23 mouse cellular contexts compared by ENCODE assay signal in the genomic region with DNA sequence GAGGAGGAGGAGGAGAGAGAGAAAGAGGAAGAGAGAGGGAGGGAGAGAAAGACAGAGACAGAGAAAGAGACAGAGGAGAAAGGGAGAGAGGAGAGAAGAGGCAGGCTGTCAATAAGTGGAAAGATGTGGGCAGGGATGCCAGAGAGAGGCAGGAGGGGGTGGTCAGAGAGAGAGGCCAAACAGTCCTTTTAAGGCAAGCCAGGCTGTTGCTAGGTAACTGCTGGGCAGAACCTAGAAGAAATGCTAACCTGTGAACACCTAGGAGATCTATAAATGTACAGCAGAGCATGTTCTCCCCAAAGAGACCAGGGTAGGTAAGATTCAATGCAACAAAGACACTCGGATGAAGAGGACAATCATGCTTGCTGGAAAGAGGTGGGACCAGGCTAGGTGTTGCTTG.
A peak's percentile ranks its signal among the peaks of the same experiment; 100 is the strongest.
DNase-seq lines count a peak whose midpoint lies in the region; ATAC-seq and TF ChIP-seq lines count a peak whose summit lies in the region.
"Had no signal": no experiment of that assay in that cellular context is flagged by ENCODE, and none has a peak within 500 bp of the region (broad histone marks: within the 10 kb centered on the region; RNA-seq: fewer than 3 reads in every experiment).

No protein-coding gene starts in this region.

- ATAC-seq in frontal cortex, adult (ENCODE audit: low TSS enrichment) = peak; percentile 57
- no peak for ATAC-seq in intestine, postnatal 0 days

- no peak overlapping the region for H3K4me2 ChIP-seq in intestine, postnatal 0 days (replicated peaks; ENCODE audit: low read depth)
- H3K4me2 ChIP-seq: embryonic facial prominence, embryonic 15.5 days; heart, embryonic 12.5 days; hindbrain, embryonic 15.5 days; limb, embryonic 13.5 days; liver, embryonic 13.5 days; lung, embryonic 15.5 days had no signal

- no peaks in the 10 kb centered on the region for H3K36me3 ChIP-seq in testis, adult 2 months (ENCODE audit: control insufficient read depth, insufficient read depth, low read length)
- H3K36me3 ChIP-seq in intestine, postnatal 0 days (ENCODE audit: control insufficient read depth, insufficient read depth) = no peaks in the 10 kb centered on the region
- H3K36me3 ChIP-seq: embryonic facial prominence, embryonic 15.5 days; G1E; heart, embryonic 12.5 days; hindbrain, embryonic 15.5 days; limb, embryonic 13.5 days; liver, embryonic 13.5 days; lung, embryonic 15.5 days had no signal

- WGBS in intestine, postnatal 0 days = 58% methylated on average over 1 of the region's 1 CpGs

- no peaks in the 10 kb centered on the region for H3K9me3 ChIP-seq in intestine, postnatal 0 days (ENCODE audit: control insufficient read depth)
- H3K9me3 ChIP-seq: embryonic facial prominence, embryonic 15.5 days; heart, embryonic 12.5 days; hindbrain, embryonic 15.5 days; limb, embryonic 13.5 days; liver, embryonic 13.5 days; lung, embryonic 15.5 days had no signal

- peaks cover 2% of the 10 kb centered on the region; the same call in 1 of the 2 replicates for H3K4me1 ChIP-seq in testis, adult 2 months (ENCODE audit: control insufficient read depth, insufficient read depth, low read length)
- H3K4me1 ChIP-seq in intestine, postnatal 0 days (replicated peaks; ENCODE audit: control insufficient read depth, insufficient read depth, low read length) = no peaks in the 10 kb centered on the region; the same call in 1 of the 2 replicates
- H3K4me1 ChIP-seq: hindbrain, embryonic 15.5 days; liver, embryonic 13.5 days had no signal

- H3K9ac ChIP-seq in intestine, postnatal 0 days (ENCODE audit: low read depth, low read length) = no peak overlapping the region
- H3K9ac ChIP-seq: embryonic facial prominence, embryonic 15.5 days; heart, embryonic 12.5 days; hindbrain, embryonic 15.5 days; limb, embryonic 13.5 days; liver, embryonic 13.5 days; lung, embryonic 15.5 days had no signal

- peak overlapping the region; percentile 74 for H3K4me3 ChIP-seq in testis, adult 2 months (ENCODE audit: control insufficient read depth, low read depth, low read length)
- no peak overlapping the region for H3K4me3 ChIP-seq in intestine, postnatal 0 days (ENCODE audit: low read depth, low read length)
- H3K4me3 ChIP-seq: embryonic facial prominence, embryonic 15.5 days; heart, embryonic 12.5 days; hindbrain, embryonic 15.5 days; limb, embryonic 13.5 days; liver, embryonic 13.5 days; lung, embryonic 15.5 days; megakaryocyte, embryonic 14.5 days had no signal

- DNase-seq in frontal cortex, postnatal 25 days (ENCODE audit: low spot score in 2 of 2) = no peak
- peak; percentile 42 for DNase-seq in lung, postnatal 36 days
- no peak for DNase-seq in lung, postnatal 4 days
- DNase-seq in testis, postnatal 10 days (ENCODE audit: low spot score) = no peak
- DNase-seq in spleen, postnatal 10 days (ENCODE audit: low spot score in 2 of 2) = no peak
- DNase-seq: cerebellum, adult 2 months; cerebellum, postnatal 36 days; gastrocnemius, postnatal 10 days; heart, adult 11 months; kidney, adult 18-20 months; kidney, postnatal 14 days; liver, embryonic 13.5 days; thymus, adult 2 months had no signal

- H3K27me3 ChIP-seq in testis, adult 2 months (ENCODE audit: control insufficient read depth, insufficient read depth, low read length) = no peaks in the 10 kb centered on the region
- H3K27me3 ChIP-seq in intestine, postnatal 0 days (replicated peaks; ENCODE audit: control insufficient read depth, insufficient read depth, low read length) = no peaks in the 10 kb centered on the region
- H3K27me3 ChIP-seq: embryonic facial prominence, embryonic 15.5 days; heart, embryonic 12.5 days; hindbrain, embryonic 15.5 days; liver, embryonic 13.5 days; lung, embryonic 15.5 days; megakaryocyte, embryonic 14.5 days had no signal

- no peak for TF ChIP-seq CTCF in testis, adult 2 months (IDR thresholded peaks at IDR 0.05; ENCODE audit: control insufficient read depth, insufficient read depth, insufficient replicate concordance, low read depth, low read length)
- TF ChIP-seq CTCF in intestine, postnatal 0 days (IDR thresholded peaks at IDR 0.05; ENCODE audit: low read depth) = no peak

- TF ChIP-seq POLR2A in testis, adult 2 months (IDR thresholded peaks at IDR 0.05; ENCODE audit: control insufficient read depth, low read depth, low read length) = no peak

- no peak overlapping the region for H3K27ac ChIP-seq in testis, adult 2 months (ENCODE audit: control insufficient read depth, insufficient read depth, low read depth, low read length)
- no peak overlapping the region for H3K27ac ChIP-seq in intestine, postnatal 0 days (ENCODE audit: low read depth, low read length)
- H3K27ac ChIP-seq: embryonic facial prominence, embryonic 15.5 days; hindbrain, embryonic 15.5 days; limb, embryonic 13.5 days; liver, embryonic 13.5 days; lung, embryonic 15.5 days had no signal
